Mouse (Mus musculus) erythroblast, adult 5-6 weeks (primary cell): ENCODE measurements around the gene Phox2b. TPM values are rescaled to one million over a fixed set of nuclear protein-coding genes. Genes with fewer than 3 reads are reported as not detected.

Source experiments
- ATAC-seq: replicated peaks from 2 replicates; pipeline ENCODE4 v1.8.0; 2016; ENCODE audit warnings: moderate number of reproducible peaks, mild to moderate bottlenecking, moderate TSS enrichment, inconsistent platforms; ENCODE audit not compliant: poor library complexity, low FRiP score, severe bottlenecking
- total RNA-seq, 2 experiments: library from RNA; stranded (forward) in 1 of 2; stranded (reverse) in 1 of 2; fragments of 150-400 nt in 1 of 2; fragments of 200-764, 138-1000 nt in 1 of 2; gene quantifications; 2 replicates each; pipeline versions ENCODE4 v1.2.3 to v1.2.4; 2015 to 2017; ENCODE audit warnings: low replicate concordance in 2 of 2

The Phox2b gene
- total RNA-seq, 2 experiments from 2014 or later, result not detected

- ATAC-seq, result no peak
Observed at GRCm38 (mm10) chr5:67095153-67095552, 3.9 kb downstream of the Phox2b start.

- no peak for ATAC-seq
Observed at GRCm38 (mm10) chr5:67093991-67094390, 5.1 kb downstream of the Phox2b start.

- no peak for ATAC-seq
Observed at GRCm38 (mm10) chr5:67091766-67092165, 7.3 kb downstream of the Phox2b start.

GRCm38 (mm10) chr5:67090856-67091255, 8.2 kb downstream of the Phox2b start:
- no peak for ATAC-seq

GRCm38 (mm10) chr5:67083117-67083516, 16.0 kb downstream of the Phox2b start:
- no peak for ATAC-seq

GRCm38 (mm10) chr5:67063596-67063995, 35.5 kb downstream of the Phox2b start:
- no peak for ATAC-seq

- ATAC-seq, result no peak
Observed at GRCm38 (mm10) chr5:67060519-67060918, 38.6 kb downstream of the Phox2b start.

GRCm38 (mm10) chr5:67057803-67058202, 41.3 kb downstream of the Phox2b start:
- no peak for ATAC-seq

GRCm38 (mm10) chr5:67048003-67048402, 51.1 kb downstream of the Phox2b start:
- ATAC-seq, result no peak

Other genes with a start within 250 kb of the Phox2b start
- gene Tmem33, start 161.3 kb upstream of the Phox2b start, total RNA-seq (2015; ENCODE audit: low replicate concordance), result 147 and 164 TPM in 2 replicates
- gene Tmem33, start 161.3 kb upstream of the Phox2b start, total RNA-seq (2017; ENCODE audit: low replicate concordance), result 80.3 and 89.9 TPM in 2 replicates
- 270 and 282 TPM in 2 replicates for gene Slc30a9, start 207.7 kb upstream of the Phox2b start, total RNA-seq (2015; ENCODE audit: low replicate concordance)
- gene Slc30a9, start 207.7 kb upstream of the Phox2b start, total RNA-seq (2017; ENCODE audit: low replicate concordance), result 366 and 394 TPM in 2 replicates